Mouse (Mus musculus) ovary, postnatal 14 days (tissue): Measurements from ENCODE around the gene Gcnt1.

ENCODE experiments used
- DNase-seq: peaks from one replicate; pipeline ENCODE4 v3.0.0; 2022; ENCODE audit warnings: low spot score

Gene Gcnt1

DNA sequence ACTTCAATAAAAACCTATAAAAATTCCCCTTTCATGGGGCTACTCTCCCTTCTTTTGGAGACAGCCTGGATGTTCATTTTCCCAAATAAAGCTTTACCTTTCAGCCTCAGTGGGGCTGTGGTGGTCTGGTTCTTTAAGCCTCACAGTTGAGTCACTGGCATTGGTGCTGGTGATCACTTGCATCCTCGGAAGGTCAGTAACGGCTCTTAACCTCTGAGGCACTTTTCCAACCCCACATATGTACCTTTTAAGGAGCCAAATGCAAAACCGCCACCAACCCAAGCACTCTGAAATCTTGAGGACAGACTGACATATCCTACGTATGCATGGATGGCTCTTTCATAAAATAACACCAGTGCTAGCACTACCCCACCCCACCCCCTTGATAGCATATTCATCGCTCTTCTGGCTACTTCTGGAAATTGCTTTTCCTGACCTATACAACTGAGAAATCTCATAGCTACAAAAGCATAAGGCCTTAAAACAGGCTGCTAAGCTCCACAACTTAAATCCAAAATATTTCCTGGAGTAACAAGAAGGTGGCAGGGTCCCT is 48.9 kb downstream of the Gcnt1 start:
- DNase-seq: no peak

DNA sequence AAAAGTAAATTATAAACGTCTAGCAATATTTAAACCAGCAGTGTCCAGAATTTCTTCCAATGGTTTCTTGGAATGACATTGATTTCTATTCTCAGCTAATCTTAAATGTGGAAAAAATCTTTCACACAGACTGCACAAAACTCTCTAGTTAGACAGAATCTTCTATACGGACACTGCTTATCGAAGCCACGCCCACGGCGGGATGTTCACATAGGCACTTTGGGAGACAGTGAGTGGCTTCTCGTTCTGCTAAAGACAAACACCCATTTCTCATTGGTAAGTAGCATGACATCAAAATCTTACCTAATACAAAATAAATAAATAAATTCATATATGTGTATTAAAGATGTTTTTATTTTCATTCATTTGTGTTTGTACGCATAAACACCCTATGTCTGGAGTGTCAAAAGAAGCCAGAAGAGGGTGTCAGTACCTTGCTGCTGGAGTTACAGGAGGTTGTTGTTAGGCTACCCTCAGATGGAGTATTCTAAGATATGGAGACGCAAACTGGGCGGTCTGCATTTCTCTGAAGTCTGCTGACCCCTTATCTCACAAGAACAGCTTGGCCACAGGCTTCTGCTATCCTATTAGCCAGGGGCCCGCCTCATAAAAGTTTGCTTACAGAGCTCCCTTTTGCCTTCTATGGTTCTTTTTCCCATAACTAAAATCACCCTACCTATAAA is 49.5 kb downstream of the Gcnt1 start:
- DNase-seq: no peak

DNA sequence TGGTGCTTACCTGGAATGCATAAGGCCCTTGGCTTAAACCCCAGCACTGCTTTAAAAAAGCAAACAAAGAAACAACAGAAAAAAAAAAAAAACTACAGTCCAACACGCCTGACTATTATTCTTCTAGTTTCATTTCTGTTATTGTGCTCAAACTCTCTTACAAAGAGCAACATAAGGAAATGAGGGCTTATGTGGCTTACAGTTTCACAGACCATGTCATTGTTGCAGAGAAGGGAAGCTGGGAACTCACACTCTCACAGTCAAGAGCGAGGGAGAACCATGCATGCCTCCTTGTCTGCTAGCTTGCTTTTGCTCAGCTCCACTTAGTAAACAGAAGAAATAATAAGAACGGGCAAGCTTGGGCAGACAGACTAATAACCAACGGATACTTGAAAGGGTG is 52.9 kb downstream of the Gcnt1 start:
- no peak for DNase-seq

DNA sequence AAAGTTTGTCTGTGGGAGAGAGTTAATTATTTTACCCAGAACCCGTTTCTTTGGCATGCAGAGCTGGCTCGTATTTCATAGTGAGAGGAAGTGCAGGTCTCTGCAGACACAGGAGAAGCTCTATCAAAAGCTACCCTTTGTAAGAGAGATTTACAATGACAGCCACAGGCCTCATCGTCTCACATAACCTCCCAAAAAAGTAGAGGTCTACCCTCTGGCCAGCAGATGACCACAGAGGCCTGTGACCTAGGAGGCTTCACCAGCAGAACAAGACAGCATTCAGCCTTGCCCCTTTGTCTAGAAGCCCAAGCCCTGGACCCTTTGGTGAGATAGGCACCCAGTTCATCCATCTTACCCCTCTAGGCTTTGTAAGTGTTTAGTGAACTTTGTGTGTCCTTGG is 53.9 kb downstream of the Gcnt1 start:
- DNase-seq: no peak

DNA sequence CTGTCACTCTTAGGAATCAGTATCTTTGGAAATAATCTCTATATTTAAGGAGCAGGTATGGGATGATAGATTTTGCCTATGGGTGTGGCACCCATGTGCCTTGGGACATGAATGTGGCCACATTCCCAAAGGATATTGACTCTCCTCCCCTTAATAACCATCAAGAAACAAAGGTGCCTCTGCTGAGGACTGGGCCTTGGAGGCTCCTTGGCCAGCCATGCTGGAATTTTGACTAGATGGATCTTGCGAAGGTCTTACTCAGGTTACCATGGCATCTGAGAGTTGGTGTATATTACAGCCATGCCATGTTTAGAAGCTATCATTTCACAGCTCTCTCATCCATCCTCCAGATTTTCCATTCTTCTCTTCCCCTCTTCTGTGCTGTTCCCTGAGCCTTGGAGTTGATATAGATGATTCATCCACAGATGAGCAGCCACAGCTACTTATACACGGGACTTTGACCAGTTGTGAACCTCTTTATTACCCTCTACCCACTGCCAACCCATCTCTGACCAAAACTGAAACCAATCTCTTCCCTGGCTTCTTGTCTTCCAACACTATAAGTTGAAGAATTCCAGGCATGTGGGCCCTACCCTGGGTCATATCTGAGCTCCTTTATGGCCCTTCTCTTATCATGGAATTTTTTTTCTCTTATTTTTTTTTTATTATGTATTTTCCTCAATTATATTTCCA is 56.2 kb downstream of the Gcnt1 start:
- DNase-seq: no peak

DNA sequence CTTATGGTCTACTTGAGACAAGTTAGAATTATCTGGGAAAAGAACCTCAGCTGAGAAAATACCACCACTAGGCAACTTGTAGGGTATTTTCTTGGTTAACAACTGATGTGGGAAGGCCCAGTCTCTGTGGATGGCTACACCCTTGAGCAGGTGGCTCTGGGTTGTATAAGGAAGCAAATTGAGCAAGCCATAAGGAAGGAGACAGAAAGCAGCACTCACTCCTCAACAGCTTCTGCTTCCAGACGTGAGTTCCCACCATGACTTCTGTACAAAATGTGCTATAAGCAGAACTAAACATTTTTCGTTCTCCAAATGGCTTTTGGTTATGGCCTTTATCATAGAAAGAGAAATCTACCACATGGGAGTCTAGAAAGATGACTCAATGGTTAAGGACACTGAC is 58.2 kb downstream of the Gcnt1 start:
- no peak for DNase-seq

DNA sequence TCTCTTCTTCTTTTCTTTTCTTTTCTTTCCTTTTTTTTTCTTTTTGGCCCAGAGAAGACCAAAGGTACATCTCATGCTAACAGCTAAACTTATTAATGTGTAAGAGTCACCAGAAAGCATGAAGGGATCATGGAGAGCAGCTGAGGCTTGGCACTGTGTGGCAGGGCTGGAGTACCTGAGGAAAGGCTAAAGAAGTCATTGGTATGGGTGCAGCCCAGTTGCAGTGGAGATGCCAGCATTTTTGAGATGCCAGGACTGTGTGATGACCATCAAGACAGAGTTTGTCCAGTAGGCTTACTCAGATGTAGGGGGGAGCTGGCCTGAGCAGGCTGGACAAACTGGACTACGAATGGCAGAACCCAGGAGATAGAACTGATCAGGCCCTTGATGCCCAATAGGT is 58.9 kb downstream of the Gcnt1 start:
- no peak for DNase-seq

DNA sequence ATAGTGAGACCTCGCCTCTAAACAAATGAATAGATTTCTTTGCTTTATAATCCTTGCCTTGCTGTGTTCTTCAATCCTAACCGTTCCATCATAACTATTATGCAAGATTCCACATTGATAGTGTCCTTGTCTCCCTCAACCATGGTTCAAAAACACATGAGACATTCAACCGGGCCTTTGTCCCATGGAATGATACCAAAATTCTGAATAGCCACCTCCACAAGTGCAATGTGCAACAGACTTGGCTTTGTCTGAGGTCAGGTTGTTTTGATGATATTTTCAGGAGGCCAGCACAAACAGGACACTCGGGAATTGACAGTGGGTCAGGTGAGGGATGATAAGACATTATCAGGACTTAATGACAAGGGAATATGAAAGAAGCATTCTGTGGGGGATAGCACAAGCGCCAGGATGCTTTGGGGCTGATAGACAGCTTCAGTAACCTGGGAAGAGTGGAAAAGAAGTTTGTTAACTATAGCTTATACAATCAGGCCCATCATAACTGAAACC is 59.9 kb downstream of the Gcnt1 start:
- DNase-seq: no peak

DNA sequence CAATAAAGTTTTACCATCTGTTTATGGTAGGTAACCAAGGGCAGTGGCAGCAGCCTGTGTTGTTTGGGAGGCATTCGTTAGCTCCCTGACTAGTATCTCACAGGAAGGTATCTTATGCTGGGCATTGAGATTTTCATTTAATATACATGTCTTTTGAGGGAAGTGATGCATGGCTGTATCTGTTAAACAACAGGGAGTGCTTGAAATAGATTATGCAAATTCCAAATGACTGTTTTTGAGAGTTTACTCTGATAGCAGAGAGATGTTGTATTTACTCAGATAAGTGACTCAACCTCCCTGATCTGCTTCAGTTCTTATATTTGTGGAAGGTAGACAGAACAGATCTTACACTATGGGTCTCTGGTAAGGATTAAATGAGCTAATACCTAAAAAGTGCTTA is 61.1 kb downstream of the Gcnt1 start:
- no peak for DNase-seq

DNA sequence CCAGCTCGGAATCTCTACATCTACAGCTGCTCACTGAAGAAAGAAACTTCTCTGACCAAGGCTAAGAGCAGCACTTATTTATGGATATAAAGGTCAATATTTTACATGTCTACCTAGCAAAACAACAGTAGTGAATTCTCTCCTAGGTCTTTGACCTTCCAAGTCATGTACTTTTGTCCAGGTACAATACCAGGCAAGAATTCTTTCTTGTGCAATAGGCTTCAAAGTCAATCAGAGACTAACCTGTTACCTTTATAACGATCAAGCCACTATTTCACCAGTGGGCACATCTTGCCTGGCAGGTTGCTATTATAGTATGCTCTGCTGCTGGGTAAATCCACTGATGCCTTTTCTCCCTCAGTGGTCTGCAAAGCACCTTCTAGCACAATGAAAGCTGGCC is 61.6 kb downstream of the Gcnt1 start:
- DNase-seq: no peak

DNA sequence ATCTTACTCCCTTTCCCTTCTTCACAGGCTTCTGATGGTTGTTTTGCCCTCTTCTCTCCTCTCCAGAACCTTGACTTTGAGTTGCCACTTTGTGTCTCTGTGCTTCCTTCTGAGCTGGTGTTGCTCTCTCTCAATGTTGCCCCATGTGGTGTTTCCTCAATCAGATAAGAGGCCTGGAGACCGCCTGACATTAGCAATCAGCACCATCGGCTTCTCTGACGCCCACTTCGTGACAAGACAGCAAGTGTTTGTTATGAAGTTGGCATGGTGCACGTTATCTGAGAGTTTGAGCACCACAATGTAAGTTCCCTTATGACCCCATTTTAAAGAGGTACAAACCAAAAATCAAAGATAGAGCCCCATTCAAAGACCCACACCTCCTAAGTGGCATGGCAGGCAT is 76.6 kb downstream of the Gcnt1 start:
- no peak for DNase-seq

DNA sequence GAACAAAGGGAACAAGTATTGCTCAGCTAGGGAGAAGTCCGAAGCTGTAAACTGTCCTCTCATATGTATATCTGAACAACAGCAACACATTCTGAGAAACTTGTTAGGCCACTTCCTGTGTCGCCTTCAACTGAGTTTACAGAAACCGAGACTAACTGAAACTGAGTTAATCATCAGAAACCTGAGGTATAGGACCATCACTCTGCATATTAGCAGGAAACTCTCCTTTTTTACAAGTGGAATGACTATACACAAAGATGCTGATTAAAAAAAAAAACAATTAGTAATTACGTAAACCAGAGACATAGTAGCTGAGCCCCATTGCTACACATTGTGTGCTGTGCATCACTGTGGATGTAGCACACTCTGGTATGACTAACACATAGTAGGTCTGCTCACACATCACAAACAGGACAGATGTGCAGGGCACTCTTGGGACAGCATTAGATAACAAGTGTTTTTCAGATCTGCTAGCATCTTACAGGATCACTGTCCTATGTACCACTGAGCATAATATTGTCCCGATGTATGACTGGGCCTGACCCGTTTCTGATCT is 77.4 kb downstream of the Gcnt1 start:
- no peak for DNase-seq

DNA sequence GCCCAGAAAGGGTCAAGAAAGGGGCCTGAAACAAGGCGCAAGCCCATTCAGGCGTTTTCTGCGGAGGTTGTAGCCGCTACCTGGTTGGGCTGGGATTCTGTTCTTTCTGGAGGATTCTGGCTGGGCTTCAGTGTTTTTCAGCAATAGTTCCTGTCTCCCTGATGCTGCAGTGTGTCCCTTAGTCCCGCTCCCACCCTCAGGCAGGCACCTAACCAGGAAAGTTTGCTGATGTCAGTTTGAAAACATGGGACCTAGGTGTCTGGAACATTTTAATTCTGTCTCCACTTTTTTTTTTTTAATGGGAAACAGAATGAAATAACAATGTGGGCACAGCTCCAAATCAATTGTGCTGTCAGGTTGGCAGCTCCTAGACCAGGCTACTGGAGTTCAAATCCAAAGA is 78.5 kb downstream of the Gcnt1 start:
- DNase-seq: no peak

DNA sequence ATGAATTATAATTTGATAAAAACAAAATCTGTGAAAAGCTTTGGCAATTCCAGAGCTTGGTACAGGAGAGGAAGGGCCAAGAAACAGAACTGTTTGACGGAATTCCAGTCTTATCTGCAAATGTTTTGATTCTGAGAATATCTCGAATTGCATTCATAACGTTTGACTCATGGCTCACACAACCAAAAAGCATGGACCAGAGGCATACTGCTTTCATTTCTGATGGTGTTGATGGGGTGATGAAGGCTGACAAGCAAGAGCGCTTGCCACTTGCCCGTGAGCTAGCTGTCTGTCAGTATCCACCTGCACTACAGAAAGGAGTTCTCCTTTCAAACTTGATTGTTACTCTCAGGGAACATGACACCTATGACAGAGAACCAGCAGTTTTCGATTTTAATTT is 83.1 kb downstream of the Gcnt1 start:
- DNase-seq: no peak

DNA sequence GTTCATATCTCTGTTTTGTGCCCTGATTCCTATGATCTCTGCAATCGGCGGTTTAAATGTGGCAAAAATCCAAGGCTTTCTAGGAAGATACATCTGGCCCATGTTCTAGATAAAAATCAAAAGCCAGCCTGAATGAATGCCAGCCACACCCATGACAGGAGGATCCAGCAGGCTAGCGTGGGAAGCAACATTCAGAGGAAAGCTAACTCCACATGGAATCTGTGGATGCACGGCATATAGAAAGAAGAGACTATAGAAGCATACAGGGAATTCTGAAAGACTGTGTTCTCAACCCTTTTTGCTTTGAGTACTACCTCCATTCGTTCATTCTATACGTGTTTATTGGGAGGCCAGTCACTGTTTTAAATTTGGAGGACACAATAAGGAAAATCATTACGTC is 86.6 kb downstream of the Gcnt1 start:
- no peak for DNase-seq

DNA sequence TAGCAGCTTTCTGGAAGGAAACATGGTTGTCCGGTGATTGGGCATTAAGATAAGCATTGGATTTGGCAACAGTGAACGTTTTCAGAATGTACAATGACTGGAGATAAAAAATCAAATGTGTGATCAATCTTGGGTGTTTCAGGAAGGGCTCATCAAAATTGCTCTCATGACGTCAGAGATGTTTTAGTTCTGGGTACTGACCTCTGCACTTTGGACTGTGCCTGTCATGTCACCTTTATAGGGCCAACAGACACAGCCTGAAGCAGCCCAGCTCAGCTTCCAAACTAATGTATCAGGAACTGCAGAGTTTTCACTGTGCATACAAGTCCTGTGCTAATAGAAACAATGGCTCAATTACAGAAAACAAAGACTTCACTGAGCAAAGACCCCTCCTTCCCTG is 89.3 kb downstream of the Gcnt1 start:
- DNase-seq: no peak

DNA sequence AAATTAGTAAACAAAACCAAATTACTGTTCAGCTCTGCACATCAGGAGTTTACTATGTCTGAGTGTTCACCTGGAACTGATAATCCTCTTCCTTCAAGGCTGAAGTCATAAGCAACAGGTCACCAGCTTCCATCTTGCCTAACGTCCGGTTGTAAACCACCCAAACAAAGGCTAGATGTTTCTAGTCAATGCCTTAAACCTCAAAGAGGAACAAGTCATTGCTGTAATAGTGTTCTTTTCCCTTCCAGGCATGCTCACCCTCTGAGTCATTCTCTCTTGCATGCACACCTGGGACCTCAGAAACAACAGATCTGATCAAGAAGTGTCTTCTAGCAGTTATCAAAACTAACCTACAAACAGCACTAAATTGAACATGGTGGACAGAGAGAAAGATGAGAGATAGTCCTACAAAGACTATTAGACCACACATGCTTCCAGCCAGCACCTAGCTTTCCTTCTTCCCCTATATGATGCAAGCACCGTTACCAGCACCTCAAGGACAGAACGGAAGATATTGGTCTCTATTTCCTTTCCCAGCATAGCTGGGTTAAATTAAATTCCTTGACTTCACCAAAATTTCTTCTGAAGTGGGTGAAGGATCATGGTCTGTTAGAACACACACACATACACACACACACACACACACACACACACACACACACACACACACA is 94.1 kb downstream of the Gcnt1 start:
- no peak for DNase-seq
